Mouse (Mus musculus) limb, embryonic 14.5 days (tissue): ENCODE results near the gene Akap6. TPM values are rescaled to one million over a fixed set of nuclear protein-coding genes. Genes with fewer than 3 reads are reported as not detected.

Source experiments
- ATAC-seq: fragments of 200-750 bp; cut with Nextera tagmentation; 2 replicates; pipeline ENCODE4 v1.8.0; 2017; ENCODE audit warnings: low read depth, moderate number of reproducible peaks, moderate TSS enrichment; ENCODE audit not compliant: low FRiP score
- DNase-seq: peaks from one replicate; pipeline ENCODE4 v3.0.0-alpha.2; 2015; ENCODE audit warnings: low spot score
- H3K27ac ChIP-seq: fragments of 300-500 bp; sonication (generic); replicated peaks from 2 replicates; pipeline ENCODE4 v1.5.1; 2014; ENCODE audit warnings: low read depth, mild to moderate bottlenecking, low read length, moderate library complexity, mixed read lengths
- H3K27me3 ChIP-seq: fragments of 300-500 bp; sonication (generic); 2 replicates; pipeline ENCODE4 v1.6.1; 2014; ENCODE audit warnings: low read length, mixed read lengths; ENCODE audit not compliant: control insufficient read depth, insufficient read depth
- H3K36me3 ChIP-seq: fragments of 300-500 bp; sonication (generic); 2 replicates; pipeline ENCODE4 v1.6.1; 2014; ENCODE audit warnings: mild to moderate bottlenecking, low read length, moderate library complexity, mixed read lengths; ENCODE audit not compliant: control insufficient read depth, insufficient read depth
- H3K4me1 ChIP-seq: fragments of 300-500 bp; sonication (generic); 2 replicates; pipeline ENCODE4 v1.6.1; 2014; ENCODE audit warnings: antibody characterized with exemption, low read length, mixed read lengths; ENCODE audit not compliant: control insufficient read depth, insufficient read depth
- H3K4me2 ChIP-seq: fragments of 300-500 bp; sonication (generic); replicated peaks from 2 replicates; pipeline ENCODE4 v1.6.1; 2014; ENCODE audit warnings: low read depth, mild to moderate bottlenecking, low read length, moderate library complexity; ENCODE audit not compliant: severe bottlenecking
- H3K4me3 ChIP-seq: fragments of 300-500 bp; sonication (generic); replicated peaks from 2 replicates; pipeline ENCODE4 v1.5.1; 2014; ENCODE audit warnings: low read length
- H3K9ac ChIP-seq: fragments of 300-500 bp; sonication (generic); 2 replicates; pipeline ENCODE4 v1.6.1; 2014; ENCODE audit warnings: mild to moderate bottlenecking, low read depth, low read length, moderate library complexity; ENCODE audit not compliant: severe bottlenecking
- H3K9me3 ChIP-seq: fragments of 300-500 bp; sonication (generic); 2 replicates; pipeline ENCODE4 v1.6.1; 2016; ENCODE audit warnings: low read length; ENCODE audit not compliant: control insufficient read depth
- POLR2A ChIP-seq: fragments of 200-500 bp; IDR thresholded peaks from 2 replicates; pipeline ENCODE4 v1.8.0; 2012; ENCODE audit warnings: inconsistent platforms, mild to moderate bottlenecking, moderate library complexity, borderline replicate concordance; ENCODE audit not compliant: insufficient read depth, insufficient read length; ENCODE audit errors: extremely low read depth
- WGBS: fragments of 180-500 bp; shearing (Covaris S2); extraction: QIAGEN DNeasy Blood & Tissue Kit; methylation state at CpG from one replicate; pipeline ENCODE4 v1.1.7; 2014; 5-methylcytosine and 5-hydroxymethylcytosine counted together
- polyA plus RNA-seq, 2 experiments: library from polyadenylated mRNA; depleted of rRNA in 1 of 2; stranded (reverse) in 1 of 2; unstranded in 1 of 2; fragments of >200 nt; fragmentation: Nextera tagmentation in 1 of 2; extraction: Ambion mirVana in 1 of 2; gene quantifications; 2 replicates each; pipeline versions ENCODE4 v1.2.1 to v1.2.3; 2012 to 2014

Gene Akap6
- polyA plus RNA-seq, 2 experiments = 1.2 to 1.6 TPM

DNA sequence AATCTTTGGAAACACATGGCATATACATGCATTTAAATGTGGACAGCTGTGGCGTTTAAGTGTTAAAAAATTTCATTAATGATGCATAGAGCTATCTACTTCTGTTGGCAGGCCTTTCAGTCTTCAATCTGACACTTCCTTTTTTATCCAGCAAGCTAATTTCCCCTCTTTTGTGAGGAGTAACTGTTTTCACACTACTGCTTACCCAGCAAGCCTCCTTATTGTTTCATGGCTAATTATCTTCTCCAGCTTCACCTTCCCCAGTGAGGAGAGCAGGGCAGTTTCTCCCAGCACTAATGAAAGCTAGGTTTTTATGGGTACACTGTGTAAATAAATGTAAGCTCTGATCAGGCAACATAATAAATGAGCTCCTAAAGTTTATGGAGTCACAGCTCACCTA, 425.5 kb downstream of the Akap6 start:
- no peaks in the 10 kb centered on the region for H3K9me3 ChIP-seq
- WGBS = 43% methylated on average over 1 of the region's 1 CpGs
- H3K4me3 ChIP-seq = no peak overlapping the region
- no peak for TF ChIP-seq POLR2A
- no peak overlapping the region for H3K4me2 ChIP-seq
- no peak overlapping the region for H3K9ac ChIP-seq
- DNase-seq (no peak), ATAC-seq (no peak)
- H3K36me3 ChIP-seq = no peaks in the 10 kb centered on the region
- no peaks in the 10 kb centered on the region for H3K27me3 ChIP-seq
- no peaks in the 10 kb centered on the region for H3K4me1 ChIP-seq
- H3K27ac ChIP-seq = no peak overlapping the region

DNA sequence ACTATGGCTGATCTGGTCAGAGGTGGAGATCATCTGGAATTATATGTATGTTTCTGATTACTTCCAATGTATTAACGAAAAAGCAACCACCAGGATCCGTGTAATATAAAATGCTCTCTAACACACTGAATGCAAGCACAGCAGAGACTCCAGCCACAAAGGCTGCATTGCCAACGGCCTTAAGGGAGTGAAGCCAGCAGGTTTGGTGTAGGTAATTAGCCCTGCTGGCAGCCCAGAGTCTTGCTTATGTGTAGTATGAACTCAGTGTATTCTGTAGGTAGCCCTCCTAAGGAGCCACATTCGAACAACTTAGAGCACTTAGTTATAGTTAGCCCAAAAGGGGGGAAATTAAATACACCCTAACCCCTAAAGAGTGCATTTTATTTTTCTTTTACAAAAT, 426.1 kb downstream of the Akap6 start:
- no peaks in the 10 kb centered on the region for H3K27me3 ChIP-seq
- H3K9ac ChIP-seq = no peak overlapping the region
- H3K4me3 ChIP-seq = no peak overlapping the region
- H3K4me2 ChIP-seq = no peak overlapping the region
- no peaks in the 10 kb centered on the region for H3K36me3 ChIP-seq
- no peaks in the 10 kb centered on the region for H3K4me1 ChIP-seq
- no peaks in the 10 kb centered on the region for H3K9me3 ChIP-seq
- no peak overlapping the region for H3K27ac ChIP-seq
- no peak for DNase-seq
- WGBS = 36% methylated on average over 4 of the region's 4 CpGs
- no peak for ATAC-seq
- TF ChIP-seq POLR2A = no peak

DNA sequence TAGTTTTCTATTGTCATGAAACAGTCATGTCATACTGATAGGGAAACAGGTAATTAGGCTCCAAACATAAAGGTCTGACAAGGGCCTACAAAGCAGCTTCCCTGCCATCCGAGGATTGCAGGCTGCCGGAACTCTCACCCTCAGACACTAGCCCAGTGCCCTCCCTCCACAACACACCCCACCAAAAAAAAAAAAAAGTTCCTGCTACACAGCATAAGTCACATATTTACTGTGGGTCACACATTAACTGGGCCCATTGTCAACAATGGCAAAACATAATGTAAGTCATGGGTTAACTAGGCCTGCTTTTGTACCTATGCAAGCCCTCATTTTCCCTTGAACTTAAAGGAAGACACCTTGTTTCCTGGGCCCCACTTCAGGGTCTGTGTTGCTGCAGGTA, 435.0 kb downstream of the Akap6 start:
- no peaks in the 10 kb centered on the region for H3K27me3 ChIP-seq
- no peaks in the 10 kb centered on the region for H3K36me3 ChIP-seq
- H3K9me3 ChIP-seq = no peaks in the 10 kb centered on the region
- no peak overlapping the region for H3K9ac ChIP-seq
- H3K27ac ChIP-seq = no peak overlapping the region
- H3K4me2 ChIP-seq = no peak overlapping the region
- no peak overlapping the region for H3K4me3 ChIP-seq
- WGBS = 65% methylated on average over 2 of the region's 2 CpGs
- DNase-seq (no peak), ATAC-seq (no peak)
- no peak for TF ChIP-seq POLR2A
- H3K4me1 ChIP-seq = no peaks in the 10 kb centered on the region

DNA sequence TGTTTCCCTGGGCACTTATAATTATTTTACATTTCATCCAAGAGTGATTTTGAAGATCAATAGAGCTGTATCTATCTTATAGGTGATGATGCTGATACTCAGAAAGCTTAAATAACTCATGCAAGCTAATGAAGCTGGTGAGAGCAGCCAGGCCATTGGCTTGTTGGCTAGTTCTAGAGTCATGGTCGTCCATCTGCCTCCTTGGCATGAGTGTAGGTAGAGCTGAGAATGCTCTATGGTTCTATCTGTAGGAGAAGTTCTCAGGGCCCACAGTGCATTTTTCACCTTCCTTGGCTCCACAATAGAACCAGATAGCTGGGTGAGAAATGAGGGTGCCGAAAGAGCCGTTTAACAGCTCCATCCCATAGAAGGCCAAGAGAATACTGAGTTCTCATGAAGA, 438.1 kb downstream of the Akap6 start:
- Histone ChIP-seq H3K27ac (no peak overlapping the region), H3K4me1 (no peaks in the 10 kb centered on the region), H3K27me3 (no peaks in the 10 kb centered on the region), H3K36me3 (no peaks in the 10 kb centered on the region), H3K9ac (no peak overlapping the region), H3K4me3 (no peak overlapping the region), H3K9me3 (no peaks in the 10 kb centered on the region), H3K4me2 (no peak overlapping the region)
- ATAC-seq (no peak), DNase-seq (no peak)
- 82% methylated on average over 3 of the region's 3 CpGs for WGBS
- no peak for TF ChIP-seq POLR2A

DNA sequence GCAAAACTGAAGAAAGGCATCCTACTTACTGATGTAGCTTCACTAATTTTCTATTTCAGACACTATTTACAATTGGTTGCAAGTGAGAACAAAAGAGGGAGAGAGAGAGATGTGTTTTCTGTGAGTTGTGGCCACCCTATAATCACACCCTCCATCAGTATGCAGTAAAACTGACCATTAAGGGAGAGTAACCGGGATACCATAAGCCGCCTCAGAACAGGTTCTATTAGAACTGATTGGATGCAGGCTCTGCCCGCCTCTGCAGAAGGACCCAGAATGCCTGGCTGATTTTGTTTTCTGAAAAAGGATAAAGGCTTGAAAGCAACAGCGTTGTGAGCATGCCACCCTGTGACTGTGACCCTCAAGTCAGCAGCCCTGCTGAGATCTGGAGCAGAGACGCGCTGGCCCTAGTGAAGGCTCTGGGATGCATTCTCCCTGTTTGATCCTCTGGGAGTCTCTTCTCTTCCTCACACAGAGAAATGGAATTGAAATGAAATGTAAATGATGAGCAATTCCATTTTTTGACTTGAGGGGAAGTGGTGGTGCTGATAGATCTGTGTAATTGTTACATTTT, 445.0 kb downstream of the Akap6 start:
- WGBS = 48% methylated on average over 6 of the region's 6 CpGs

DNA sequence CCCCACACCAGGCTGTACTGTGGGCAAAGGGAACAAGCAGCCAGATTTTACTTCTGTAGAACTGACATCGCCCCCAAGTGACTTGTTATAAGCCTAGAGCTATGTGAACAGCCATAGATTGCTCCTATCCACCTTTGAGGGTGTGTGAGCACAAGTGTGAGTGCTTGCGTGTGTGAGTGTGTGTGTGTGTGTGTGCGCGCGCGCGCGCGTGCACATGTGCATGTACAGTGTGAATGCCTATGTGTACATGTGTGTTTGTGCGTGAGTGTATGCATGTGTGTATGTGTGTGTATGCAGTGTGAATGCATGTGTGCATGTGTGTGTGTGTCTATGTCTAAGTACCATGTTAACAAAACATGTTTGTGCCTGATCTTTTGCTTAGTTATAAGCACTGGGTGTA, 445.6 kb downstream of the Akap6 start:
- no peak overlapping the region for H3K4me2 ChIP-seq
- H3K9me3 ChIP-seq = no peaks in the 10 kb centered on the region
- no peak overlapping the region for H3K9ac ChIP-seq
- WGBS = 93% methylated on average over 10 of the region's 10 CpGs
- TF ChIP-seq POLR2A = no peak
- no peaks in the 10 kb centered on the region for H3K36me3 ChIP-seq
- H3K27me3 ChIP-seq = no peaks in the 10 kb centered on the region
- no peak overlapping the region for H3K27ac ChIP-seq
- peaks cover 4% of the 10 kb centered on the region; the same call in 1 of the 2 replicates for H3K4me1 ChIP-seq
- DNase-seq (no peak), ATAC-seq (no peak)
- H3K4me3 ChIP-seq = no peak overlapping the region

More for the DNA sequence above, 445.0 kb downstream of the Akap6 start:
- Histone ChIP-seq H3K4me1 (peaks cover 4% of the 10 kb centered on the region; the same call in 1 of the 2 replicates), H3K27me3 (no peaks in the 10 kb centered on the region), H3K36me3 (no peaks in the 10 kb centered on the region), H3K27ac (no peak overlapping the region), H3K4me2 (no peak overlapping the region), H3K4me3 (no peak overlapping the region), H3K9ac (no peak overlapping the region), H3K9me3 (no peaks in the 10 kb centered on the region)
- TF ChIP-seq POLR2A = no peak
- no peak for ATAC-seq
- DNase-seq = no peak
